Mouse (Mus musculus) spleen, adult 2 months (tissue): Measurements from ENCODE around the gene Btbd35f18. TPM values are rescaled to one million over a fixed set of nuclear protein-coding genes. Genes with fewer than 3 reads are reported as not detected.
"Not testable (repeated sequence)": the region's sequence is repeated elsewhere in the genome, so short reads cannot be mapped to it uniquely, and the experiment has no call there.

Experiments used
- DNase-seq, 2 experiments: peaks; one replicate each; pipeline versions ENCODE4 v3.0.0 to v3.0.0-alpha.2; 2012 to 2021; ENCODE audit warnings: low spot score in 2 of 2, low read depth in 1 of 2
- H3K27ac ChIP-seq: fragments of 200-500 bp; 2 replicates; pipeline ENCODE4 v1.5.1; 2012; ENCODE audit warnings: low read length, inconsistent platforms; ENCODE audit not compliant: insufficient read depth
- H3K27me3 ChIP-seq: fragments of 200-500 bp; 2 replicates; pipeline ENCODE4 v1.6.1; 2012; ENCODE audit warnings: mild to moderate bottlenecking, moderate library complexity, low read length, inconsistent platforms; ENCODE audit not compliant: control insufficient read depth, insufficient read depth
- H3K36me3 ChIP-seq: fragments of 200-500 bp; 2 replicates; pipeline ENCODE4 v1.6.1; 2012; ENCODE audit warnings: mild to moderate bottlenecking, low read length, inconsistent platforms; ENCODE audit not compliant: control insufficient read depth, insufficient read depth
- H3K4me1 ChIP-seq: fragments of 200-500 bp; 2 replicates; pipeline ENCODE4 v1.6.1; 2011; ENCODE audit warnings: inconsistent platforms; ENCODE audit not compliant: control insufficient read depth, insufficient read depth, insufficient read length
- H3K4me3 ChIP-seq: fragments of 200-500 bp; 2 replicates; pipeline ENCODE4 v1.5.1; 2011; ENCODE audit warnings: mild to moderate bottlenecking, inconsistent platforms; ENCODE audit not compliant: insufficient read depth, insufficient read length; ENCODE audit errors: extremely low read depth
- WGBS: fragments of 180-500 bp; shearing (Covaris S2); methylation state at CpG from one replicate; pipeline ENCODE4 v1.1.7; 2018; 5-methylcytosine and 5-hydroxymethylcytosine counted together
- polyA plus RNA-seq: library from polyadenylated mRNA; depleted of rRNA; stranded (reverse); fragments of >200 nt; gene quantifications from 2 replicates; pipeline ENCODE4 v1.2.3, GENCODE M21; 2012; rRNA removed

Btbd35f18 gene
- polyA plus RNA-seq = not detected in 2 replicates

DNA sequence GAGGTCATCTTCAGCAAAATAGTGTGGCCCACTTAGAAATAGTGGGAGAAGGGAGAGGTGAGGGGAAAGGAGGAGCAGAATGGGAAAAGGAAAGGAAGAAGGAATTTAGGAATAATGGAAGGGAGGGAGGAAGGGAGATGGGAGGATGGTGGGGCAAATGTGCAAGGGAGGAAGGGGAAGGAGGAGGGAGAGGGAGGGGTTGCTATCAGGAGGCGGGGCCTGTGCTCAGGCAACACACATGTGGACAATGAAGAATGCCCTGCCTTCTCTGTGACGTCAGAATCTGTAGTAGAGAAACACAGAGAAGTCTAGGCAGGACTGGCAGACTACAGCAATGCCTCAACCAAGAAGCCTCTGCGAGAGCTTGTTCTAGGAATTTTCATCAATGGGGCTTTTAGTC, at the start of gene Btbd35f18:
Gene Btbd35f18, plus strand, starts transcription at position 301 of the 400 bp plus-strand sequence.
- no CpG with 5 or more reads among the region's 3 CpGs for WGBS
- not testable (repeated sequence) for H3K36me3 ChIP-seq, DNase-seq, H3K27ac ChIP-seq, H3K4me1 ChIP-seq, H3K4me3 ChIP-seq, H3K27me3 ChIP-seq

Other genes with a start within 250 kb of the Btbd35f18 start
- not detected in 2 replicates for gene Btbd35f10, start 52.7 kb downstream of the Btbd35f18 start, polyA plus RNA-seq